Comparison of ENCODE assay signal across 9 mouse cellular contexts in the genomic region with DNA sequence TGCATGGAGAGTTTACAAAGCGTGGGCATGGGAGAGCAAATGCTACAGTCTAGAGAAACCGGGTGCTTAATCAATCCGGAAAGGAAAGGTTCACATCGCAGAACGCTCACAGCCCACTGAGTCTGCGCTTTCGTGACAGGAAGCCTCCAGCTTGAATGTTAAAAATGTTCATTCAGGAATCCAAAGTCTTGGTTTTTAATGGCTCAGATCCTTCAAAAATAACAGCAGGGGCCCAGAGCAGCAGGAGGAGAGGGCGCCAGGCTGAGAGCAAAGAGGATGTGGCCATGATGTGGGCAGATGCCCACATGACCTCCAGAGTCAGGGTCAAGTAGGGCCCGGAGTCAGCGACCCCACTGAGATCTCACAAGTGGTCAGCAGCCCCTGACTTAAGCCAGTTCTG.
DNase-seq lines count a peak whose midpoint lies in the region; ATAC-seq lines count a peak whose summit lies in the region.
"Had no signal": no experiment of that assay in that cellular context is flagged by ENCODE, and none has a peak within 500 bp of the region (broad histone marks: within the 10 kb centered on the region; RNA-seq: fewer than 3 reads in every experiment).

No protein-coding gene starts in this region.

- H3K4me2 ChIP-seq in limb, embryonic 12.5 days = no peak overlapping the region
- H3K4me2 ChIP-seq in intestine, embryonic 16.5 days (ENCODE audit: low read depth, low read length) = no peak overlapping the region

- no peaks in the 10 kb centered on the region for H3K36me3 ChIP-seq in limb, embryonic 12.5 days
- no peaks in the 10 kb centered on the region for H3K36me3 ChIP-seq in limb, embryonic 10.5 days
- H3K36me3 ChIP-seq in intestine, embryonic 16.5 days (ENCODE audit: control insufficient read depth, insufficient read depth, low read length) = no peaks in the 10 kb centered on the region

- H3K27me3 ChIP-seq in limb, embryonic 12.5 days = no peaks in the 10 kb centered on the region
- H3K27me3 ChIP-seq in limb, embryonic 10.5 days (ENCODE audit: low read depth, poor library complexity, severe bottlenecking) = no peaks in the 10 kb centered on the region
- H3K27me3 ChIP-seq in intestine, embryonic 16.5 days (replicated peaks; ENCODE audit: control insufficient read depth, insufficient read depth, low read length) = no peaks in the 10 kb centered on the region

- no peak for ATAC-seq in limb, embryonic 12.5 days (ENCODE audit: insufficient number of reproducible peaks, insufficient read depth, low FRiP score, low TSS enrichment, low read depth)
- no peak for ATAC-seq in intestine, embryonic 16.5 days

- no peak overlapping the region for H3K4me3 ChIP-seq in limb, embryonic 12.5 days (replicated peaks)
- no peak overlapping the region for H3K4me3 ChIP-seq in limb, embryonic 10.5 days
- H3K4me3 ChIP-seq in intestine, embryonic 16.5 days (ENCODE audit: low read length) = no peak overlapping the region
- H3K4me3 ChIP-seq: myocyte had no signal

- peak; percentile 49 for DNase-seq in embryo, embryonic 10.5 days (ENCODE audit: low spot score)
- DNase-seq in embryo, embryonic 11 days = no peak
- no peak for DNase-seq in limb, embryonic 10.5 days (ENCODE audit: low spot score)
- peak; percentile 40 for DNase-seq in right cerebral cortex, postnatal 25 days
- no peak for DNase-seq in ovary, postnatal 14 days (ENCODE audit: low spot score)
- no peak for DNase-seq in gastrocnemius, postnatal 36 days

- 54% methylated on average over 10 of the region's 10 CpGs for WGBS in limb, embryonic 12.5 days
- 59% methylated on average over 10 of the region's 10 CpGs for WGBS in limb, embryonic 10.5 days
- 45% methylated on average over 10 of the region's 10 CpGs for WGBS in intestine, embryonic 16.5 days

- no peak overlapping the region for H3K9ac ChIP-seq in limb, embryonic 12.5 days (replicated peaks)
- no peak overlapping the region for H3K9ac ChIP-seq in intestine, embryonic 16.5 days (ENCODE audit: low read depth, low read length)

- no peaks in the 10 kb centered on the region for H3K9me3 ChIP-seq in limb, embryonic 12.5 days
- no peaks in the 10 kb centered on the region for H3K9me3 ChIP-seq in limb, embryonic 10.5 days (replicated peaks)
- H3K9me3 ChIP-seq in intestine, embryonic 16.5 days (ENCODE audit: control insufficient read depth, low read length) = no peaks in the 10 kb centered on the region

- 0 out of 2 replicates have a peak overlapping the region, but pooled peaks have one; percentile 13 for H3K27ac ChIP-seq in limb, embryonic 12.5 days
- H3K27ac ChIP-seq in limb, embryonic 10.5 days = no peak overlapping the region; the same call in 1 of the 2 replicates
- peak overlapping the region; percentile 2; the same call in 1 of the 2 replicates for H3K27ac ChIP-seq in intestine, embryonic 16.5 days (ENCODE audit: low read length)

- intact Hi-C loops in gastrocnemius, postnatal 36 days (cut with DNase I) = no loop called here

- H3K4me1 ChIP-seq in limb, embryonic 12.5 days (replicated peaks) = peaks cover 38% of the 10 kb centered on the region
- peaks cover 36% of the 10 kb centered on the region for H3K4me1 ChIP-seq in limb, embryonic 10.5 days
- H3K4me1 ChIP-seq in intestine, embryonic 16.5 days (ENCODE audit: control insufficient read depth, insufficient read depth, low read length) = peaks cover 9% of the 10 kb centered on the region; the same call in 1 of the 2 replicates

Comparison
In these comparisons a context has a peak if more than half of its experiments do, and no peak if none do; other contexts are left out.
1. DNase-seq: peak in embryo, embryonic 10.5 days (single experiment) and right cerebral cortex, postnatal 25 days (single experiment); none in embryo, embryonic 11 days (single experiment), limb, embryonic 10.5 days (single experiment), ovary, postnatal 14 days (single experiment) and gastrocnemius, postnatal 36 days (0 of 2).